ENCODE assay signal across 8 mouse cellular contexts in the genomic region with DNA sequence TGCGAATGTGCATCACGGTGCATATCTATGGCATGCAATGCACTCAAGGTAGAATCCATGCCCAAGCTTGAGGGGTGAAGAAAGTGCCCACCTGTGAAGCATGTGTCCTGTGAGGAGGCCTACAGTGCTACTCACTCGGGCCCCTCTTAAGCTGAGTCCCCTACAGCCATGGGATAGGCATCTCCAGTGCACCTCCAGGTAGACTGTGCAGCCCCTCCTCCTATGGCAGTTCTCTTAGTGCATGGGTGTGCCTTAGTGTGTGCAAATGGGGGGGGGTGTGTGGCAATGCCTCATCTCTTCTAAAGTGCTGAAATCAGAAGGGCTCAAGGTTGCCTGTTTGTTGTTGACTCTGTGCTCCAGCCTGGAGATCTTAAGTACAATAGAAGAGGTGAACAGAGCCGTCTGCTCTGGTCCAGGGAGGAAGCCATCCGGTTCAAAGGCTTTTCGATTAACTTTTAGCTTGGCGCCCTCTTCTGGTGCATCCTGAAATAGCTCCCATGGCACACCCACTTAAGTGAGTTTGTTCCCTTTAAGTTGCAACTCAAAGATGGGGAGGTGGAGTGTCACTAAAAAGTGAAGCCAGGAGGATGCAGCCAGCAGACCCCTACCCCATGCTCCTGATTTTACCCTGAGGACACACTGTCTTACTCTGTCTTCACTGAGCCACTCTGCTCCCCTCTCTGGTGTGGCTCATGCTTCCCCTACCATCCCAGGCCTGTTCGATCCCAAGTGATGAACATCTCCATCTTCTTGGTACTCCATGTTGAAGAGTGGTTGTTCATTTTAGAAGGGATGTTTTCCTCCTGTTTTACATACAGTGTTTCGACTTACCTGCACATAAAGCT. TPM values are rescaled to one million over a fixed set of nuclear protein-coding genes. Genes with fewer than 3 reads are reported as not detected.
A peak's percentile ranks its signal among the peaks of the same experiment; 100 is the strongest.
DNase-seq lines count a peak whose midpoint lies in the region; ATAC-seq and TF ChIP-seq lines count a peak whose summit lies in the region.
"Had no signal": no experiment of that assay in that cellular context is flagged by ENCODE, and none has a peak within 500 bp of the region (broad histone marks: within the 10 kb centered on the region; RNA-seq: fewer than 3 reads in every experiment).

No protein-coding gene starts in this region.

- intact Hi-C loops in left cerebral cortex, postnatal 10 days (cut with DNase I), result loop anchor here (5.0 to 10.0 kb wide), 3 partner anchors 233 to 606 kb away; no protein-coding TSS in a partner anchor

- H3K9me3 ChIP-seq in forebrain, embryonic 15.5 days, result no peaks in the 10 kb centered on the region
- H3K9me3 ChIP-seq in hindbrain, postnatal 0 days (ENCODE audit: low read length), result no peaks in the 10 kb centered on the region
- no peaks in the 10 kb centered on the region for H3K9me3 ChIP-seq in midbrain, embryonic 12.5 days

- H3K4me2 ChIP-seq in forebrain, embryonic 15.5 days (replicated peaks), result no peak overlapping the region
- H3K4me2 ChIP-seq in hindbrain, postnatal 0 days (ENCODE audit: low read depth, low read length), result no peak overlapping the region
- H3K4me2 ChIP-seq in midbrain, embryonic 12.5 days (replicated peaks), result no peak overlapping the region

- peaks cover 9% of the 10 kb centered on the region for H3K4me1 ChIP-seq in forebrain, embryonic 15.5 days
- no peaks in the 10 kb centered on the region for H3K4me1 ChIP-seq in hindbrain, postnatal 0 days (ENCODE audit: insufficient read depth, low read length)
- no peaks in the 10 kb centered on the region for H3K4me1 ChIP-seq in midbrain, embryonic 12.5 days

- no peak overlapping the region for H3K4me3 ChIP-seq in forebrain, embryonic 15.5 days
- H3K4me3 ChIP-seq in hindbrain, postnatal 0 days (ENCODE audit: low read length), result no peak overlapping the region
- no peak overlapping the region for H3K4me3 ChIP-seq in midbrain, embryonic 12.5 days
- H3K4me3 ChIP-seq: myocyte had no signal

- peaks cover 3% of the 10 kb centered on the region for H3K36me3 ChIP-seq in forebrain, embryonic 15.5 days
- H3K36me3 ChIP-seq in hindbrain, postnatal 0 days (ENCODE audit: insufficient read depth, low read length), result 0 out of 2 replicates have a peak, but pooled peaks cover 5% of the 10 kb centered on the region
- 0 out of 2 replicates have a peak, but pooled peaks cover 5% of the 10 kb centered on the region for H3K36me3 ChIP-seq in midbrain, embryonic 12.5 days

- H3K27ac ChIP-seq in forebrain, embryonic 15.5 days (replicated peaks), result no peak overlapping the region
- H3K27ac ChIP-seq in hindbrain, postnatal 0 days, result no peak overlapping the region
- H3K27ac ChIP-seq in midbrain, embryonic 12.5 days (replicated peaks), result no peak overlapping the region

- TF ChIP-seq CTCF in hindbrain, postnatal 0 days (IDR thresholded peaks at IDR 0.05; ENCODE audit: low read depth), result peak; percentile 86

- no peak overlapping the region for H3K9ac ChIP-seq in forebrain, embryonic 15.5 days (replicated peaks)
- no peak overlapping the region for H3K9ac ChIP-seq in hindbrain, postnatal 0 days (replicated peaks; ENCODE audit: low read length)
- H3K9ac ChIP-seq in midbrain, embryonic 12.5 days (replicated peaks), result no peak overlapping the region

- peak; percentile 74 for DNase-seq in R1 (ENCODE audit: low read depth, low spot score)
- DNase-seq in cerebellum, adult 11 months, result peak; percentile 40
- DNase-seq in hindbrain, postnatal 0 days (ENCODE audit: low spot score), result peak; percentile 89
- peak; percentile 47 to 80 for DNase-seq in left cerebral cortex, postnatal 10 days (ENCODE audit: extremely low spot score in 1 of 2, low spot score in 2 of 2)
- DNase-seq in spleen, adult 12 weeks (ENCODE audit: low spot score), result peak; percentile 33

- WGBS in forebrain, embryonic 15.5 days, result 47% methylated on average over 9 of the region's 9 CpGs
- 49% methylated on average over 9 of the region's 9 CpGs for WGBS in hindbrain, postnatal 0 days
- 47% methylated on average over 9 of the region's 9 CpGs for WGBS in midbrain, embryonic 12.5 days

- peak; percentile 58 for ATAC-seq in forebrain, embryonic 15.5 days (replicated peaks)
- ATAC-seq in hindbrain, postnatal 0 days, result peak; percentile 67
- peak; percentile 58; the same call in 1 of the 2 replicates for ATAC-seq in midbrain, embryonic 12.5 days (ENCODE audit: low FRiP score, low read depth)

- no peaks in the 10 kb centered on the region for H3K27me3 ChIP-seq in forebrain, embryonic 15.5 days
- H3K27me3 ChIP-seq in hindbrain, postnatal 0 days (ENCODE audit: insufficient read depth, low read length), result no peaks in the 10 kb centered on the region
- no peaks in the 10 kb centered on the region; the same call in 1 of the 2 replicates for H3K27me3 ChIP-seq in midbrain, embryonic 12.5 days

RNA-seq across cellular contexts. Expression of a gene that starts 55.0 kb away (rescaled TPM):
- polyA plus RNA-seq in forebrain, embryonic 15.5 days (2015; fragmentation: Nextera tagmentation; extraction: Ambion mirVana), result 20.8 and 23.7 TPM in 2 replicates
- total RNA-seq in hindbrain, postnatal 0 days (2014; rRNA removed), result 15.0 and 17.5 TPM in 2 replicates
- polyA plus RNA-seq in hindbrain, postnatal 0 days (2015; fragmentation: Nextera tagmentation; extraction: Ambion mirVana), result 15.9 and 16.6 TPM in 2 replicates
- total RNA-seq in left cerebral cortex, postnatal 10 days (2021), result 10 to 100 TPM; 23.6 to 24.6 TPM
- polyA plus RNA-seq in midbrain, embryonic 12.5 days (2016; fragmentation: Nextera tagmentation; extraction: Ambion mirVana), result 19.4 and 19.7 TPM in 2 replicates

Comparison
In these comparisons a context has a peak if more than half of its experiments do, and no peak if none do; other contexts are left out.
1. DNase-seq: peak in every context shown above with its lines; median percentile 89 in hindbrain, postnatal 0 days; 74 in R1; 64 in left cerebral cortex, postnatal 10 days; 40 in cerebellum, adult 11 months; 33 in spleen, adult 12 weeks.